ENCODE assay signal across 23 mouse cellular contexts in the genomic region with DNA sequence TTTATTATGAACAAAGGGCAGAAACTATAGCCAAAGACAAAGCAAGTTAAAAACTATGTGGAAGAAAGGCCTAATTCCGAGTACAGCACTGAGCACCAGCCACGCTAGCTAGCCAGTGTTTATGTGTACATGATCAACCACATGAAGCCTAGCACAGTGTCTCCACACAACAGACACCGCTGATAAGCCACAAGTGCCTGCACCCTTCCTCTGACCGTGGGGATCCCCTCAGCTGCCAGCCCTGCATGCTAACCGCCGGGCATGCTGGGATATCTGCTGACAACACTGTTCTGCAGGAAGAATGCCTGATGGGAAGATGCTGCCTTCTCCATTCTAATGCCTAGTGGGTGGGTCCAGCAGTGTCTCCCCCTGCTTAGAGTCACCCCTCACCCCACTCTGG. TPM values are rescaled to one million over a fixed set of nuclear protein-coding genes. Genes with fewer than 3 reads are reported as not detected.
DNase-seq lines count a peak whose midpoint lies in the region; ATAC-seq and TF ChIP-seq lines count a peak whose summit lies in the region.
"Had no signal": no experiment of that assay in that cellular context is flagged by ENCODE, and none has a peak within 500 bp of the region (broad histone marks: within the 10 kb centered on the region; RNA-seq: fewer than 3 reads in every experiment).

No protein-coding gene starts in this region.

- DNase-seq in liver, result peak; percentile 55
- DNase-seq in liver, postnatal 0 days, result no peak
- no peak for DNase-seq in lung, adult 18-20 months
- no peak for DNase-seq in testis, postnatal 14 days (ENCODE audit: low spot score)
- DNase-seq: adrenal gland, adult 2 months; adrenal gland, postnatal 25 days; cerebellum, adult 2 months; cerebellum, postnatal 10 days; embryo, embryonic 11 days; gastrocnemius, postnatal 36 days; heart, postnatal 36 days had no signal

- TF ChIP-seq CTCF in liver, postnatal 0 days (IDR thresholded peaks at IDR 0.05; ENCODE audit: low read depth), result no peak

- ATAC-seq in liver, postnatal 0 days, result no peak
- ATAC-seq in common myeloid progenitor, adult 5-6 weeks (replicated peaks; ENCODE audit: low read depth, poor library complexity, severe bottlenecking), result 0 out of 2 replicates have a peak, but pooled peaks have one; percentile 33
- ATAC-seq in liver, embryonic 12.5 days, result peak; percentile 85
- ATAC-seq in liver, embryonic 16.5 days (ENCODE audit: low read depth), result peak; percentile 75
- ATAC-seq in CD4-positive, CD25-positive, alpha-beta regulatory T cell, adult 4 months, result no peak
- ATAC-seq: forebrain, embryonic 14.5 days; Patski had no signal

- TF ChIP-seq EP300 in liver, postnatal 0 days (IDR thresholded peaks at IDR 0.05; ENCODE audit: low read depth), result no peak

- no peak overlapping the region for H3K4me2 ChIP-seq in liver, postnatal 0 days (ENCODE audit: low read depth, low read length)
- no peak overlapping the region for H3K4me2 ChIP-seq in liver, embryonic 12.5 days
- no peak overlapping the region for H3K4me2 ChIP-seq in liver, embryonic 16.5 days (ENCODE audit: low read depth, low read length)
- H3K4me2 ChIP-seq: embryonic facial prominence, embryonic 15.5 days; heart, embryonic 12.5 days; hindbrain, embryonic 15.5 days had no signal

- 0 out of 2 replicates have a peak, but pooled peaks cover 2% of the 10 kb centered on the region for H3K36me3 ChIP-seq in liver, postnatal 0 days (replicated peaks; ENCODE audit: insufficient read depth, low read length)
- H3K36me3 ChIP-seq in liver, embryonic 12.5 days, result peaks cover 22% of the 10 kb centered on the region; the same call in 1 of the 2 replicates
- H3K36me3 ChIP-seq in liver, embryonic 16.5 days (ENCODE audit: control insufficient read depth, insufficient read depth), result no peaks in the 10 kb centered on the region

- H3K4me1 ChIP-seq in liver, postnatal 0 days (ENCODE audit: insufficient read depth), result peaks cover 10% of the 10 kb centered on the region
- peaks cover 32% of the 10 kb centered on the region for H3K4me1 ChIP-seq in liver, embryonic 12.5 days
- H3K4me1 ChIP-seq in liver, embryonic 16.5 days (ENCODE audit: control insufficient read depth, low read depth, low read length), result peaks cover 7% of the 10 kb centered on the region

- H3K4me3 ChIP-seq in liver, postnatal 0 days (ENCODE audit: low read depth, low read length), result no peak overlapping the region
- H3K4me3 ChIP-seq in liver, embryonic 12.5 days, result no peak overlapping the region
- no peak overlapping the region for H3K4me3 ChIP-seq in liver, embryonic 16.5 days (ENCODE audit: low read depth, low read length)
- H3K4me3 ChIP-seq: embryonic facial prominence, embryonic 15.5 days; erythroblast, embryonic 14.5 days; forebrain, embryonic 10.5 days; heart, embryonic 12.5 days; hindbrain, embryonic 15.5 days had no signal

- 60% methylated on average over 6 of the region's 6 CpGs for WGBS in liver, postnatal 0 days (ENCODE audit: insufficient replicate concordance)
- 39% methylated on average over 6 of the region's 6 CpGs for WGBS in liver, embryonic 12.5 days (ENCODE audit: insufficient replicate concordance)
- WGBS in liver, embryonic 16.5 days (ENCODE audit: insufficient replicate concordance), result 26% methylated on average over 6 of the region's 6 CpGs

- no peaks in the 10 kb centered on the region for H3K27me3 ChIP-seq in liver, postnatal 0 days (ENCODE audit: insufficient read depth, low read length)
- H3K27me3 ChIP-seq in liver, embryonic 12.5 days (replicated peaks), result no peaks in the 10 kb centered on the region
- no peaks in the 10 kb centered on the region for H3K27me3 ChIP-seq in liver, embryonic 16.5 days (ENCODE audit: control insufficient read depth, insufficient read depth, low read depth, low read length)
- H3K27me3 ChIP-seq: embryonic facial prominence, embryonic 15.5 days; heart, embryonic 12.5 days; hindbrain, embryonic 15.5 days; Patski had no signal

- no peak overlapping the region for H3K27ac ChIP-seq in liver, postnatal 0 days (ENCODE audit: low read depth)
- no peak overlapping the region for H3K27ac ChIP-seq in liver, embryonic 12.5 days
- H3K27ac ChIP-seq in liver, embryonic 16.5 days (ENCODE audit: low read length), result no peak overlapping the region
- H3K27ac ChIP-seq: embryonic facial prominence, embryonic 15.5 days; forebrain, embryonic 10.5 days; hindbrain, embryonic 15.5 days had no signal

- H3K9me3 ChIP-seq in liver, postnatal 0 days (ENCODE audit: low read length), result no peaks in the 10 kb centered on the region
- H3K9me3 ChIP-seq in liver, embryonic 12.5 days (replicated peaks), result no peaks in the 10 kb centered on the region
- H3K9me3 ChIP-seq in liver, embryonic 16.5 days (replicated peaks; ENCODE audit: control insufficient read depth, low read length), result no peaks in the 10 kb centered on the region
- H3K9me3 ChIP-seq: embryonic facial prominence, embryonic 15.5 days; forebrain, embryonic 10.5 days; heart, embryonic 12.5 days; hindbrain, embryonic 15.5 days had no signal

- no peak overlapping the region for H3K9ac ChIP-seq in liver, postnatal 0 days (replicated peaks)
- no peak overlapping the region for H3K9ac ChIP-seq in liver, embryonic 12.5 days
- no peak overlapping the region for H3K9ac ChIP-seq in liver, embryonic 16.5 days (ENCODE audit: low read depth, low read length)
- H3K9ac ChIP-seq: embryonic facial prominence, embryonic 15.5 days; heart, embryonic 12.5 days; hindbrain, embryonic 15.5 days had no signal

RNA-seq across cellular contexts. Expression of a gene that starts 34.7 kb away (rescaled TPM):
- polyA plus RNA-seq in liver, postnatal 0 days (2015; fragmentation: Nextera tagmentation; extraction: Ambion mirVana), result 2.3 and 2.7 TPM in 2 replicates
- 9.1 and 9.8 TPM in 2 replicates for total RNA-seq in common myeloid progenitor, adult 5-6 weeks (2017)
- polyA plus RNA-seq in liver, embryonic 12.5 days (2016; fragmentation: Nextera tagmentation; extraction: Ambion mirVana), result 13.4 and 15.0 TPM in 2 replicates
- 1.1 and 1.7 TPM in 2 replicates for polyA plus RNA-seq in liver, embryonic 16.5 days (2015; fragmentation: Nextera tagmentation; extraction: Ambion mirVana)
- polyA plus RNA-seq in CD4-positive, CD25-positive, alpha-beta regulatory T cell, adult 4 months (2017; shearing (Covaris generic)), result not detected
- total RNA-seq: MEL had no signal

Comparison
In these comparisons a context has a peak if more than half of its experiments do, and no peak if none do; other contexts are left out.
1. ATAC-seq: peak in common myeloid progenitor, adult 5-6 weeks (single experiment), liver, embryonic 12.5 days (single experiment) and liver, embryonic 16.5 days (single experiment); none in liver, postnatal 0 days (single experiment) and CD4-positive, CD25-positive, alpha-beta regulatory T cell, adult 4 months (single experiment).